Mouse (Mus musculus): ENCODE measurements around the gene Popdc3. TPM values are rescaled to one million over a fixed set of nuclear protein-coding genes. Genes with fewer than 3 reads are reported as not detected.
"Not testable (repeated sequence)": the region's sequence is repeated elsewhere in the genome, so short reads cannot be mapped to it uniquely, and the experiment has no call there.

Popdc3 gene
- 0.54 and 0.73 TPM in 2 replicates for polyA plus RNA-seq (2015; fragmentation: Nextera tagmentation; extraction: Ambion mirVana)

DNA sequence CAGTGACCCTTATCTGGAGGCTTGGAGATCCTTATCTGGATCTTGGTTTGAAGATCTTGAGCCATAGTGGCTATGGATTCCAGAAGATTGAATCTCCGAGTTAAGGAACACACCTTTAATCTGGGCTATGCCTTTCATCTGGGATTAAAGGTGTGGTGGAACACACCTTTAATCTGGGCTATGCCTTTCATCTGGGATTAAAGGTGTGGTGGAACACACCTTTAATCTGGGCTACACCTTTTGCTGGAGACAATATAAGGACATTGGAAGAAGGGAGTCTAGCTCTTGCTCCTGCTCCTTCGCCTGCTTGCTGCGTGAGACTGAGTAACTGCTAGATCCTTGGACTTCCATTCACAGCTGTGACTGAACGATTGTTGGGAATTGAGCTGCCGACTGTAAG, at the start of gene Popdc3:
Gene Popdc3, plus strand, starts transcription at position 301 of the 400 bp plus-strand sequence.
- H3K4me3 ChIP-seq (replicated peaks); H3K36me3 ChIP-seq; H3K27me3 ChIP-seq; H3K9ac ChIP-seq (replicated peaks); H3K4me1 ChIP-seq (replicated peaks); H3K27ac ChIP-seq; H3K4me2 ChIP-seq (replicated peaks); H3K9me3 ChIP-seq; ATAC-seq: not testable (repeated sequence)
- 80% methylated on average over 1 of the region's 5 CpGs for WGBS

DNA sequence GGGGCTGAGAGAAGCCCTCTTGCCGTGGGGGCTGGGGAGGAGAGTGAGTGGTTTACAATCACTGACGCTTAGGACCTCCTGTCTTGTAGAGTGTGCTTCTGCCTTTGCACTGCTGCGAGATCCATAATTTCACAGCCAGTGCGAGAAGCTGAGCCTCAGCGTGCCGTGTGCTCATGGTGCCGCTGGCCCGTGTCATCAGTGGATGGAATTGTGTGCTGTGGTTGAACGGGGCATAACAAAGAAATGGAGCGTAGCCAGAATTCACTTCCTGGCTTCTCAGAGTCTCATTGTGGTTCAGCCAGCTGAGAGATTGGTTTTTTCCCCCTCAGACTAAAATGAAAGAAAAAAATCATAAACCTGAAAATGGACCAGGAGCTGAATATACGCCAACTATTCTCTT, 48.8 kb upstream of the Popdc3 start:
- H3K9ac ChIP-seq (replicated peaks), result no peak overlapping the region
- H3K36me3 ChIP-seq, result peaks cover 38% of the 10 kb centered on the region
- WGBS, result 61% methylated on average over 11 of the region's 11 CpGs
- no peaks in the 10 kb centered on the region for H3K27me3 ChIP-seq
- ATAC-seq, result peak; percentile 63
- no peaks in the 10 kb centered on the region for H3K9me3 ChIP-seq
- H3K4me2 ChIP-seq (replicated peaks), result no peak overlapping the region
- peak overlapping the region; percentile 51 for H3K27ac ChIP-seq
- H3K4me1 ChIP-seq (replicated peaks), result no peaks in the 10 kb centered on the region
- H3K4me3 ChIP-seq (replicated peaks), result no peak overlapping the region

DNA sequence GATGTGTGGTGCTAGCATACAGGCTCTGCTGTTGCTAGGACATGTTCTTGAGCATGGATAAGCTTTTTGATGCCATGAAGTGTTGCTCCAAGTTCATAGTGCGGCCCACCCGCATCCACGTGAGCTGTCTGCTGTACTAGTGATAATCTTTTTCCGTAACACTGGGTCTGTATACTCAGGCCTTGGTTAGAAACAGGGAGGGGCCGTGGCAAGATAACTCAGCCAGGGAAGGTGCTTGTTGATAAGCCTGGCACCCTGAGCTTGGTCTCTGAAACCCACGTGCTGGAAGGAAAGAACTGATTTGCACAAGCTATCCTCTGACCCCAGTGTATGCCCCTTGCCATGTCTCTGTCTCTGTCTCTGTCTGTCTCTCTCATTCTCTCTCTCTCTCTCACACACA, 47.9 kb upstream of the Popdc3 start:
- no peak overlapping the region for H3K27ac ChIP-seq
- no peak overlapping the region for H3K9ac ChIP-seq (replicated peaks)
- WGBS, result 86% methylated on average over 6 of the region's 6 CpGs
- no peak overlapping the region for H3K4me3 ChIP-seq (replicated peaks)
- no peak overlapping the region for H3K4me2 ChIP-seq (replicated peaks)
- no peaks in the 10 kb centered on the region for H3K27me3 ChIP-seq
- H3K36me3 ChIP-seq, result peaks cover 33% of the 10 kb centered on the region
- no peaks in the 10 kb centered on the region for H3K9me3 ChIP-seq
- no peak for ATAC-seq
- no peaks in the 10 kb centered on the region for H3K4me1 ChIP-seq (replicated peaks)

DNA sequence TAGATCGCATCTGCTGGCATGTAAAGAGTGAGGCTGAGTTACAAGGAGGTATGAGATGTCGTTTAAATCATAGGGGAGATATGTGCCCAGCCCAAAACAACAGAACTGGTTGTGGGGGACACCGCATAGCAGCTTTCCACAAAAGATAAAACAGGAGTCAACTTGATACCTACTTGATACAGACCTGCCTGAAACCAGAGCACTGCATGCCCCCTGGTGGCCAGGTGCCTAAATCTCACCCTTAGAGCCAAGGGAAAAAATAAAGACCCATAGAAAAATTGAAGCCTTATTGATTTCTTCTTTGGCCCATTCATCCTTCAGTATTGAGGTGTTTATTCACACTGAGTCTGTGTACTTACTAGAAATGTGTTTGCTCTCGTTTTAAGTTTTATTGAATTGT, 45.5 kb upstream of the Popdc3 start:
- Histone ChIP-seq H3K36me3 (peaks cover 17% of the 10 kb centered on the region), H3K27ac (no peak overlapping the region), H3K4me3 (replicated peaks) (no peak overlapping the region), H3K9me3 (no peaks in the 10 kb centered on the region), H3K4me1 (replicated peaks) (no peaks in the 10 kb centered on the region; the same call in 1 of the 2 replicates), H3K27me3 (no peaks in the 10 kb centered on the region), H3K9ac (replicated peaks) (no peak overlapping the region), H3K4me2 (replicated peaks) (no peak overlapping the region)
- ATAC-seq, result 0 out of 2 replicates have a peak, but pooled peaks have one; percentile 16
- WGBS, result 85% methylated on average over 4 of the region's 4 CpGs

DNA sequence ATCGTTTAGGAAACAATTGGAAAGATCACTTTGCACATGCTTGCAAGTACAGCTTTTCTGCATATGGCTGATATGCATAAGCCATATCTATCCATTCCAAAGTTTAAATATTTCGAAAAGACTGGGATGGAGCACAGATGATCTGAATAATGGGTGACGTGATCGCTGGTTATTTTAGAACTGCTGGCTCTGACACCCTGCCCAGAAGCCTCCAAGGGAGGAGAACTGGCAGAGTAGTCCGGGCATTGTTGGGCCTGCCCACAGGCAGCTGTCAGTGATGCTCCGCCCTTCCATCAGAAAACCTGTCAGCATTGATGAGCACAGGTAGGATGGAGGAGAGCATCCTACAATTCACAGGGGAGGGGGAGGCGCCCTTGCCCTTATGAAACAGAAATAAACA, 41.1 kb upstream of the Popdc3 start:
- Histone ChIP-seq H3K36me3 (no peaks in the 10 kb centered on the region; the same call in 1 of the 2 replicates), H3K27ac (no peak overlapping the region), H3K27me3 (no peaks in the 10 kb centered on the region), H3K4me3 (replicated peaks) (no peak overlapping the region), H3K4me2 (replicated peaks) (no peak overlapping the region), H3K9me3 (no peaks in the 10 kb centered on the region), H3K9ac (replicated peaks) (no peak overlapping the region), H3K4me1 (replicated peaks) (peaks cover 14% of the 10 kb centered on the region)
- 88% methylated on average over 7 of the region's 7 CpGs for WGBS
- ATAC-seq, result no peak

DNA sequence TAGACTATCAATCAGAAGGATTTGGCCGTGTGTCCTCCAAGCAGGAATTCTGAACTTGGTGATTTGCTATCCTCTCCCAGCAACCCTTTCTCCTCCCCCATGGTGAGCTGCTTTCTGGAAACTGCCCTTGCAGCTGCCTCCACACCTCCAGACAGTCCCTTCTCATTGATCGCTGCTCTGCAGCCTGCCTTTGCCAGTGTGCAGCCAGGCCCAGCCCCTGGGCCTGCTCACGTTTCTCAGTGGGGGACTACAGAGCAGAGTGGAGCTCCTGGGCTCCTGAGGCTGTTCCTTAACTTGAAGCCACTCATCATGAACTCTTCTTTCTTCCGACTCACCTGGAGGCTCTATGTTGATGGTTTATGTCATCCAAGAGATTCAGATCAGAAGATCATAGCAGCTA, 38.0 kb upstream of the Popdc3 start:
- H3K9me3 ChIP-seq, result no peaks in the 10 kb centered on the region
- 59% methylated on average over 4 of the region's 4 CpGs for WGBS
- H3K27me3 ChIP-seq, result no peaks in the 10 kb centered on the region
- no peak overlapping the region for H3K4me2 ChIP-seq (replicated peaks)
- H3K36me3 ChIP-seq, result no peaks in the 10 kb centered on the region; the same call in 1 of the 2 replicates
- ATAC-seq, result no peak
- H3K27ac ChIP-seq, result no peak overlapping the region
- H3K9ac ChIP-seq (replicated peaks), result no peak overlapping the region
- H3K4me3 ChIP-seq (replicated peaks), result no peak overlapping the region
- H3K4me1 ChIP-seq (replicated peaks), result peaks cover 14% of the 10 kb centered on the region

DNA sequence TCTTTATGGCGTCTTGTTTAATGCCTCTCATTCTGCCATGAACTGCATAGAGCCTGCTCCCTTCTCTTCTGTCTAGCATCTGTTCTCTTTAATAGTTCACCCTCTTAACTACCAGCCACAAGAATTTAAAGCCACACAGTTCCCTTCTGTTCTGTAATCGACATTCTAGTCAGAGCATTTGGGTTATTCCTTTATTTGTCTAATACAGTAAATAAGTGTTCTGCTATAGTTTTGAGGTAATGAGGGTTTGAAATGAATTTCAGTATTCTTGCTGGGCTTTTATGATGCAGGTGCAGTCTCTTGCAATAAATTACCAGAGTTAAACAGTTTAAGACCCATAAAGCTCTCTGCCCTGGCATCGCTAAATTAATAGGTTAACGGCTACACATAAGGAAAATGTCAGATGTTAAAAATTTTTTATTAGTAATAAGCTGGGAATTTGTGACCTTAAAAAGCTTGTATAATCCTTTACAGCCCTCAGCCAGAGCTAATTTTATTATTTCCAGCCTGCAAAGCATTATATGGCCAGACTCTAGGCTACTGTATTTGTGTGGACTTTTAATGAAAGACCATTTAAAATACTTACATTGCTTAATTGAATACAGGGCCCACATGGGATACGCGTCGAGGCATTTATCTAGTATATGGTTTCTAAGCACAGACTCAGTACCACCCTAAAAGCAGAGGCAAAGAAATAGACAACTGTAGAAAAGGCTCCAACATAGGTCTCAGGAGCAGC, 37.3 kb upstream of the Popdc3 start:
- Histone ChIP-seq H3K4me3 (replicated peaks) (no peak overlapping the region), H3K36me3 (no peaks in the 10 kb centered on the region; the same call in 1 of the 2 replicates), H3K9me3 (no peaks in the 10 kb centered on the region), H3K27ac (no peak overlapping the region), H3K9ac (replicated peaks) (no peak overlapping the region), H3K4me2 (replicated peaks) (no peak overlapping the region), H3K4me1 (replicated peaks) (peaks cover 14% of the 10 kb centered on the region), H3K27me3 (no peaks in the 10 kb centered on the region)
- 86% methylated on average over 7 of the region's 7 CpGs for WGBS
- no peak for ATAC-seq

DNA sequence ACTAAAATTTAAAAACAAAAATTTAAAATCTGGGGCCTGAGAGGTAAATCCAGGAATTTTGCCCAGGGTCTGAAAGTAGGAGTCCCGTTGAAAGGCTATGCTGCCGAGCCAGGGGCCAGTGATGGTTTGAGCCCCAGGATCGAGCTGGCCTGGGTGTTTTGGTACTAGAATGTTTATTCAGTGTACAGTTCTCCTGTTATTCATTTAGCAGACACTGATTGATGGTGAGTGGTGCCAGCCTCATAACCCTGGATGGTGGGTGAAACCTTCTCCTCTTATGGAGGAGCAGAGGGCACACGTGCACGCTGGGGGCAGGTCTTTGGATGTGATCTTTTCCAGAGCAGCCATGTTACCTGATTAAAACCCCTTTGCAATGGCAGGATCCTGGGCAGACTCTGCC, 35.5 kb upstream of the Popdc3 start:
- Histone ChIP-seq H3K27ac (no peak overlapping the region), H3K4me1 (replicated peaks) (peaks cover 25% of the 10 kb centered on the region), H3K9ac (replicated peaks) (no peak overlapping the region), H3K9me3 (no peaks in the 10 kb centered on the region), H3K27me3 (no peaks in the 10 kb centered on the region), H3K4me3 (replicated peaks) (no peak overlapping the region), H3K4me2 (replicated peaks) (no peak overlapping the region), H3K36me3 (no peaks in the 10 kb centered on the region; the same call in 1 of the 2 replicates)
- ATAC-seq, result no peak
- 93% methylated on average over 5 of the region's 5 CpGs for WGBS

DNA sequence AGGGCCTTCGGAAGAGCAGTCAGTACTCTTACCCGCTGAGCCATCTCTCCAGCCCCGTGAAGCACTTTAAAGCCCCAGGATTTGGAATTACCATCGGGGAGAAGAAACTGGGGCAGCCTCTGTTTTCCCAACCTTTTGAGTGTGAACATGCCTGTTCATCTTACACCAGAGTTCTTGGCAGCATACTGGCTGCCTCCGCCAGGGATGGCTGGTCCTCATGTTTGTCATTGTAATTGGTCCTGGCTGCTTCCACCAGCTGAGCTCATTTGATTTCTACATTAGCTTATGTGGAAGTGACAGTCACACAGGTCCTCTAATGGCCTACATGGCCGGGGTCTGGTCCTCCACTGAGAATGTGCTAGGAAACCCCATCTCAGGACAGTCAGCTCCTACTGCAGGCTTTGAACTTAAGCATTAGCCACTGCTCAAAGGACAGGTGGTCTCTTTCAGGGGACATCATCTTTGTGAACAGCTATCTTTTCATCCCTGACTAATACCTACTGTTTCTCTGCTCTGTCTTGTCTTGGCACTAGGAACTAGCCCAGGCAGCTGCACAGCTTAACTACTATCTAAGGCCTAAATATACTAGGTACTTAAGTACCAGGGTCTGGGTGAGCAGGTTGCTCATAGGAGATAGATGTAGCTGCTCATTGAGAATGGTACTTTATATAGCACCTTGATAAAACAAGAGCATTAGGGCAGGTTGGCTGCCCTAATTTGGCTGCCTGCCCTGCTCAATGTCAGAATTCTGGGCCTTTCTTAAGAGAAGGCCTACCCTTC, 33.7 kb upstream of the Popdc3 start:
- 95% methylated on average over 6 of the region's 6 CpGs for WGBS
- no peak overlapping the region for H3K9ac ChIP-seq (replicated peaks)

DNA sequence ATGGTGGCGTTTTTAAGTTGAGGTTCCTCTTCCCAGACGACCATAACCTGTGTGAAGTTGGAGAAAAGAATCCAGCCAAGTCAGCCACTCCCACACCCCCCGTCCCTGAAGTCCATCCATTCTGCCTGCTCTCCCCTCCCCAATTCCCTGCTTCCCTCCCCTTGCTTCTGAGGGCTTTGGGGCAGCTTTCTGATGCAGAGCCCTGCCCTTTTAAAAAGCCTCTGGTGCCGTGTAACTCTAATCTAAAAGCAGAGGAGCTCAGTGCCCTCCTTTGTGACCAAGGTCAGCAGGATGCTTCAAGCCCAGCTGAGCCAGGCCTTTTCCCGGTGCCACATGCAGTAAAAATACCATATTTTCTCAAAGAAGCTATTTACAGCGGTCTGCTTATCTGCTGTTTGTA, 31.1 kb upstream of the Popdc3 start:
- Histone ChIP-seq H3K27me3 (no peaks in the 10 kb centered on the region), H3K27ac (peak overlapping the region; percentile 77), H3K9me3 (no peaks in the 10 kb centered on the region), H3K9ac (replicated peaks) (peak overlapping the region; percentile 33; the same call in 1 of the 2 replicates), H3K36me3 (peaks cover 23% of the 10 kb centered on the region), H3K4me3 (replicated peaks) (no peak overlapping the region), H3K4me2 (replicated peaks) (peak overlapping the region; percentile 12), H3K4me1 (replicated peaks) (peaks cover 26% of the 10 kb centered on the region)
- WGBS, result 8% methylated on average over 6 of the region's 6 CpGs
- ATAC-seq, result peak; percentile 22; the same call in 1 of the 2 replicates

More for the DNA sequence above, 33.7 kb upstream of the Popdc3 start:
- H3K36me3 ChIP-seq, result peaks cover 4% of the 10 kb centered on the region; the same call in 1 of the 2 replicates
- no peaks in the 10 kb centered on the region for H3K27me3 ChIP-seq
- H3K4me1 ChIP-seq (replicated peaks), result peaks cover 33% of the 10 kb centered on the region
- H3K9me3 ChIP-seq, result no peaks in the 10 kb centered on the region
- no peak overlapping the region for H3K4me3 ChIP-seq (replicated peaks)
- no peak overlapping the region for H3K27ac ChIP-seq
- ATAC-seq, result no peak
- no peak overlapping the region for H3K4me2 ChIP-seq (replicated peaks)

DNA sequence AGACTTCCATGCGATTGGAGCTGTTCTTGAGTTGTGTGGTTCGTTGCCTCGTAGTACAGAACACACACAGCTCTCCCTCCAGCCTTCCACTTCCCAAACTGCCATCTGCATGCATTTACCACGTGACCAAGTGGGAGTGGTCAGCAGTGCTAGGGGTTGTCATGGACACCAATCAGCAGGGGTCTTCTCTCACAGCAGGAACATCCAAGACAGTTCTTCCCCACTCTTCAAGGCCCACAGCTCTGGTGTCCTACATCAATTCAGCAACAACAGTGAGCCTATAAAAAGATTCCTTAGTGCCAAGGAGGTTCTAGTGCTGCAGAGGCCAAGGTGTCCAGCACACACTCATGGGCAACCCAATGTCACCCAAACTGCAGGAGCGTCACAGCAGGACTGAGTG, 26.8 kb upstream of the Popdc3 start:
- no peaks in the 10 kb centered on the region for H3K9me3 ChIP-seq
- 51% methylated on average over 5 of the region's 5 CpGs for WGBS
- H3K4me3 ChIP-seq (replicated peaks), result no peak overlapping the region
- peak overlapping the region; percentile 26; the same call in 1 of the 2 replicates for H3K27ac ChIP-seq
- H3K36me3 ChIP-seq, result peaks cover 64% of the 10 kb centered on the region
- H3K4me2 ChIP-seq (replicated peaks), result no peak overlapping the region
- H3K4me1 ChIP-seq (replicated peaks), result peaks cover 26% of the 10 kb centered on the region
- no peak for ATAC-seq
- H3K9ac ChIP-seq (replicated peaks), result no peak overlapping the region
- no peaks in the 10 kb centered on the region for H3K27me3 ChIP-seq

All from midbrain, embryonic 13.5 days (tissue).